Mouse (Mus musculus): ENCODE measurements around the gene Rapgef4. TPM values are rescaled to one million over a fixed set of nuclear protein-coding genes. Genes with fewer than 3 reads are reported as not detected.
A peak's percentile ranks its signal among the peaks of the same experiment; 100 is the strongest.

Gene Rapgef4
- polyA plus RNA-seq (2017; shearing (Covaris generic)): 1 to 10 TPM in 2 of 3 experiments, under 1 TPM in 1; 0.87 to 8.7 (median 8.6) TPM

DNA sequence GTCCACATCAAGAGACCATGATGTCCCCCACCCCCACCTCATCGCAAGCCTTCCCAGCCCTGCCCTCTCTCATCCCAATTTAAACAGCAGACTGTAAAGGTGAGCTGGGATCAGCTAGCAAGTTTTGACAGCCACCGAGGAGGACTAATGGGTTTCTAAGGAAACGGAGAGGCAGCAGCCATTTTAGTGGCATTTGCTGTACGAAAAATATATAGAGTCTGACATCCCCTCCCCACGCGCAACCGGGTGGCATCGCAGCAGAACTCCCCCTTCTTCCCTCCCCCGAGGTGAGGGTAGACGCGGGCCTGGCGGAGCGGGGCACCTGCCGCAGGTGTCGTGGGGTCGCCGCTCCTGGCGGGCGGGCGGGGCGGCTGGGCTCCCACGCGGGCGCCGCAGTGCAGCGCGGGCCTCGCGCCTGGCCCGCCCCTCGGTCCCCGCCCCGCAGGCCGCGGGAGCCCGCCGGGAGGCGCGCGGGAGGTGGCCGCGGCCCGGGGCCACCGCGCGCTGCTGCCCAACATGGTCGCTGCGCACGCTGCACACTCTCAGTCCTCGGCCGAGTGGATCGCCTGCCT is at the start of gene Rapgef4:
TSS of gene Rapgef4 (plus strand) at position 470 of the 572 bp plus-strand sequence.
- ATAC-seq: no peak

DNA sequence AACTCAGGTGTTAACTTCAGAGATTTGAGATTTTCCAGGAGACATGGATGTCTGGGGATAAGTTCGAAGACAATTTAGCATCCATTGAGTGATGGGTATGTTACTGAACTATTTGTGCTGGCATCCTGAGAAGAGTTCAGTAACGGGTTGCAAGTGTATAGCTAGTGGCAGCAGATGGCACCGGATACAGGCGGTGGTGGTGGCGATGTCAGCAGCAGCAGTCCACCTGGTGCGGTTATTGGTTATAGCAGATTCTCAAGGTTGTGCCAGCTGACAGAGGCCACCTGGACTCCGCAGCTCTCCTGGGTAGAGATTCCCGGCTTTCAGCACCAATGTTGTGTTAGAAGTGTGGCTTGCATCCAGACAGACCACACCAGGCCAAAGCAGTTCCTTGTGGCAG is 47.0 kb upstream of the Rapgef4 start:
- no peak for ATAC-seq

DNA sequence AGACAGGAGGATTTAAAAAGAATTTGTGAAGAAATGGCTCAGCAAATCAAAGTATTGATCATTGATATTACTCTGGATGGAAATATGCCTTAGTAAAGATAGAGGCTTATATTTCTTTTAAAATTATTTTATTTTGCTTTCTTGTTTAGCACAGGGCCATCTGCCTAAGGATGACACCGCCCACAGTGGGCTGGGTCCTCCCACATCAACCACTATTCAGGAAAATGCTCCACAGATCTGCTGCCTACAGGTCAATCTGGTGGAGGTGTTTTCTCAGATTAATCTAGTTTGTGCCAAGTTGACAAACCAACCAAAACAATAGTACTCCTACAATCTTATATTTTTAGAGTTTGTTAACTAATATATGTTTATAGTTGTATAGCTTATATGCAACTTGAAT is 44.3 kb upstream of the Rapgef4 start:
- no peak for ATAC-seq

DNA sequence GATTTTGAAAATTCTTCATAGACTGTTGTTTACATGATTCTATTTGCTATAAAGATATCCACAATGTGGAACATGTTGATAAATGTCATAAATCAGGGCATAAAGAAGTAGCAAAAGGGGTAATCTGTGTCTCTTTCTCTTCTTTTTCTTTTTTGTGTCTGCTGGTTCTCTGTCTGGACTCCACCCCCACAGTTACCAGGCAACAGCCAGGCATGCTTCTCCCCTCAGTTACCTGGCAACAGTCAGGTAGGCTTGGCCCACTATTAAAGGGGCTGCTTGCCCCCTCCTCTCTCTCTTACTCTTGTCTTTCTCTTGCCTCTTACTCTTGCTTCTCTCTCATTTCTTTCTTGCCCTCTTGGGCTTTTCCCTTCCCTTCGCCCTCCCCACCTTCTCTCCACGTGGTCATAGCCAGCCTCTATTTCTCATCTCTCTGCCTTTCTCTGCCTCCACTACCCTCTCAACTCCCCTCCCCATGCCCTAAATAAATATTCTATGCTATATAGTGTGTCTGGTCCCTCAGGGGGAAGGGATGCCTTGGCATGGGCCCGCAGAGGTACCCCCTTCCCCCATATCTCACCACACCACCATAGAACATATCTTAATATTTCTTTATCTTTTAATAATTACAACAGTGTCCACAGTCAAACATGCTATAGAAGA is 43.3 kb upstream of the Rapgef4 start:
- no peak for ATAC-seq

DNA sequence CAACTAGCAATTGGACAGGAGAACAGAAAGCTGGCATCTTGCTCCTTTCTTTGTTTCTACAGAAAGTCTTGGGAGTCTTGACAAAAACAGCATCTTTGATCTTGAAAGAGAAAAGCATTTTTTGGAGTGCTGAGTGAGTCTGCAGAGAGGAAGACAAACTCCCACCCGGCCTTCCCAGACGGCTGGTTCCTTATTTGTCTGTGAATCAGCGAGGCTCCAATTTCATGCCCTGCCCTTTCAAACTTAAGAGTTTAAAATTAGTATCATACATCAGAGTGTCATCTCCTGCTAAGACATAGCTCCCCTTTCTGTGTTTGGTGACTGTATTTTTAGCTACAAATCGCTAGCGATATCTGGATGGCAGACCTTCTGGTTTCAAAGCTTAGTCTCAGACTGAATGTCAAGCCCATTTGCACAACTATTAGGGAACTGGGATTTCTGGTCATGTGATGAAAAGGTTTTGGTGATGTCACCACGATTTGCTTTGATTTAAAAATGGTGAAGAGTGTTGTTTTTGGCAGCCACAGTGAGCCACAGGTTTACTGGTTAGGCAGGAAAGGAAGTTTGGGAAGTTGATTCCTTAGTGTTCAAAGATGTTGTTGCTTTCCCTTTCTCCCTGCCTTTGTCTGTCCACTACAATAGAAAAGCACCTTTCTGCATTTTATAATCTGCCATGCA is 42.2 kb upstream of the Rapgef4 start:
- no peak for ATAC-seq

DNA sequence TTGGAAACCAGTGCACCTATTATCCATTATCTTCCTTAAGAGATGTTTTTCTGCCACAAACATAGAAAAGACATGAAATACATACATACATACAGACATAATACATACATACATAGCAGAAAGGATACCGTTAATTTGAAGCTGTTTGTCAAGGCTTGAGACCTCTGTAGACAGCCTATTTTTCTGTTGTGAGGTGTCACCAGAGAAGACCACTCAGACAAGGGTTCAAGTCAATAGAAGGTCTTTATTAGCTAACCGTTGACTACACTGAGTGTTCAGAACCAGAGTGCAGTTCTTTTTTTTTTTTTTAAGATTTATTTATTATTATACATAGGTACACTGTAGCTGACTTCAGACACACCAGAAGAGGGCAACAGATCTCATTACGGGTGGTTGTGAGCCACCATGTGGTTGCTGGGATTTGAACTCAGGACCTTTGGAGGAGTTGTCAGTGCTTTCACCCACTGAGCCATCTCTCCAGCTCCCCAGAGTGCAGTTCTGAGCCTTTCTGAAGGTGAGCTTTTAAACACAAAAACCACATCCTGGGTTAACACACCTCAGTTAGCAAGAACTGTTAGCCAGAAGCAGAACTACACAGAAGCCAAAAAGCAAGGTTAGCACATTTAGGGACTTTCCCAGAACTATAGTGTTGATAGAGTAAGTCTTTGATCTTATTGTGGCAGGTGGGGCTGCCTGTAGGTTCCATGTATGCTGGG is 39.9 kb upstream of the Rapgef4 start:
- ATAC-seq: peak; percentile 98

DNA sequence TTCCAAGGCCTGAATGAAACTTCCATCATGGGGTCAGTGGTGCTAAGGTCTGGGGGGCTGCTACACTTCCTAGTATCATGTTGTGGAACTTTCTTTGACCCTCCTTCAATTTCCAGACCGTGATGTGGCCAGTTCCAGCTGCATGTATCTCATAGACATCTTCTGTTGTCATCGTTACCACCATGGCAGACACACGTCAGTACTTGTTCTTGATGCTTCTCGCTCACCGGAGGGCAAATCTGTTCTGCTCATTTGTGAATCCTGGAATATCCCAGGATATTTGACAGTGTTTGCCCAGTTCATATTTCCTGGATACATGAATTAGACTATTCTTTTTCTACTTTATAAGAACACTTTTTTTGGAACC is 39.3 kb upstream of the Rapgef4 start:
- ATAC-seq: peak; percentile 56

DNA sequence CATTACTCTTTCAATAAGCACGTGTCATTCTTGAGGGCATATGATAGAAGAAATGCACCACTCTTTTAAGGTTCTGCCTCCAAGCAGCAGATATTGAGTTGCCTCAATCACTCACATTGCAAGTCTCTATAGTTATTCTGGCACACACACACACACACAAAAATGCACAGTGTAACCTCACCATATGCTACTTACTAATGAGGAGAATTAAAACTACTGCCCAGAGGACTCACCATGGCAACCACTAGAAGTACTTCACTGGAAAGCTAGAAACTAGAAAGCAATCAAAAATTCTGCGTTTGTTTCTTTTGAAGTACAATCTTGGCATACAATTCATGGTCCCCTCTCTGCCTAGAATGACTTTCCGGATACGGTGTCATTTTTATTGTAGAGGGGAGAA is 29.8 kb upstream of the Rapgef4 start:
- ATAC-seq: no peak

GRCm38 (mm10) chr2:71955637-71956036 is 25.4 kb upstream of the Rapgef4 start:
- ATAC-seq: peak; percentile 46

GRCm38 (mm10) chr2:71956463-71956862 is 24.6 kb upstream of the Rapgef4 start:
- ATAC-seq: no peak

DNA sequence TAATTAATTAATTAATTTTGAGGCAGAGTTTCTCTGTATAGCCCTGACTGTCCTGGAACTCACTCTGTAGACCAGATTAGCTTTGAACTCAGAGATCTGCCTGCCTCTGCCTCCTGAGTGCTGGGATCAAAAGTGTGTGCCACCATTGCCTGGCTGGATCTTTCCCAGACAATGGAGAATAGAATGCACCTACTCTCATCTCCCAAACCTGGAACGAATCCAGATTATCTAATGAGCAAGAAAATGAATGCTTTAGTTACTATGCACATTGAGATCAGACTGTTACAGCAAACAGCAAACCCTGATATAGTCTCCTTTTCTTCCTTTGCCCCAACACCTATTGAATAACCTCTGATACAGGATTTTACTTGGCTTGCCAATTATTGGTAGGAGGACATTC is 23.1 kb upstream of the Rapgef4 start:
- ATAC-seq: no peak

GRCm38 (mm10) chr2:71958393-71958792 is 22.6 kb upstream of the Rapgef4 start:
- no peak for ATAC-seq

DNA sequence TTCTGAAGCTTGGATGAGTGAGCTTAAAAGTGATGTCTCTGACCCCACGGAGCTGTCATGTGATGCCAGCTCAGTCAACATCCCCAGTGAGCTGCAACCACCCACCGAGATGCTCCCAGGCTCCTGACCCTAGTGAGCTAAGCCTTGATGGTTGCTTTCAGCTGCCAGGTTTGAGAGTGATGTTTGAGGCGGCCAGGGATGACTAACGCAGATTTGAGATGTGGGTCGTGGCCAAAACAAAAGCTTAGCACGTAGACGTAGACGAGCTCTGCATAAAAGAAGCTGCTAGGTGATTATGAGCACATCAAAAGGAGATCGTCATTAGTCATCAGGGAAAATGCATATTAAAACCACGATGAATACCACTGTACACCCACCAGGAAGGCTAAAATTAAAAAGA is 16.8 kb upstream of the Rapgef4 start:
- peak; percentile 59 for ATAC-seq

- ATAC-seq: no peak
These were observed 15.6 kb upstream of the Rapgef4 start for GRCm38 (mm10) chr2:71965476-71965875.

GRCm38 (mm10) chr2:71966737-71967136 is 14.3 kb upstream of the Rapgef4 start:
- ATAC-seq: no peak

DNA sequence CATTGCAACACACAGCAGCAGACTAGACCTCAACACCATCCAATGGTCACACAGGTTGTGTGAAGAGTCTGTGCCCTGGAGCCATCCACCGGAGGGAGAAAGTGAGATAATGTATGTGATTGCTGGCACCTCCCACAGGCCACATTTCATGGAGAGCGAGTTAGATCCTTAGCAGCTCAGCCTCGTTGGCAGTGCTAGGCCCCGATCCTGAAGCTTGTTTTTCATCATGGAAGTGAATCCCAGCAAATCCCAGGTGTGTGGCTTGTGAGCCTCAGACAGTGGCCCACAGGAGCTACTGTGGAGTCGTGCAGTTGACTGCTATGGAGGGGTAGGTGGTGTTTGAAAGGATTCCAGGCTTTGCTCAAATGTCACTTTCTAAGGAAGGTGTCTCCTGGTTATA is 13.2 kb upstream of the Rapgef4 start:
- ATAC-seq: no peak

DNA sequence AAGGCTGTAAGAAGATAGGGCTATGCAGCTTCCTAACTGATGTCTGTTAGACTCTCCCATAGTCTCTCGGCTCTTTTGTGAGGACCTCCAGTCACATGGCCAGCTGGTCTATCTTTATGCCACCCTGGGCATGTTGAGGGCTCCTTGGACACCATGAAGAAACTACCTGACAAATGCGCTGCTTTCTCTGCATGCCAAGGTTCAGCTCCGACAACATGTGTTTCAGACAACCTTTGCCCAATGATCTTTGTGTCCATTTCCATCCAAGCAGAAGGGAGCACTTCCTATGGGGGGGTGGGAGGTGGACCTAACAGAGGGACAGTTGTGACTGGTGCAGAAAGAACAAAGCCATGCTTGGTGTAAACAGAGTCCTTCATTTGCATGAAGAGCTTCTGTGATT is 7.4 kb upstream of the Rapgef4 start:
- no peak for ATAC-seq

GRCm38 (mm10) chr2:71974143-71974846 is 6.7 kb upstream of the Rapgef4 start:
- no peak for ATAC-seq

DNA sequence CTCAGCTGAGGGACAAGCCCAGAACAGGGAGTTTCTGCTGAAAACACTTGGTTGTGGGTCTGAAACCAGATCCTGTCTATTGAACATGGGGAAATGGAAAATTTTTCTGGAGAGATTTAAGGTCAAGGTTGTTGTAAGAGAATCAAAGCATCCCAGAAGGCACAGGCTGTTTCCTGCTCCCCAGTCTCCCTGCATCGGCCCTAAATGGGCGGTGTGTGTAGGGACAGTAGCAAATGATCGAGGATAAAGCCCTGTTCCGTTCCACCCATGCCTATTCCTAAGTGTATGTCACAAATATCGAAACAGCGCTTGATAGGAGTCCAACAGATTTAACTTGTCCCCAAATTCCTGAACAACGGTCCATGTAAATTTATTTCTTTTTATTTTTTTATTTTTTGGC is 1.1 kb upstream of the Rapgef4 start:
- ATAC-seq: no peak

GRCm38 (mm10) chr2:71981343-71981851 is 357 bp downstream of the Rapgef4 start:
- no peak for ATAC-seq

- no peak for ATAC-seq
These were observed 856 bp downstream of the Rapgef4 start for GRCm38 (mm10) chr2:71981896-71982295.

DNA sequence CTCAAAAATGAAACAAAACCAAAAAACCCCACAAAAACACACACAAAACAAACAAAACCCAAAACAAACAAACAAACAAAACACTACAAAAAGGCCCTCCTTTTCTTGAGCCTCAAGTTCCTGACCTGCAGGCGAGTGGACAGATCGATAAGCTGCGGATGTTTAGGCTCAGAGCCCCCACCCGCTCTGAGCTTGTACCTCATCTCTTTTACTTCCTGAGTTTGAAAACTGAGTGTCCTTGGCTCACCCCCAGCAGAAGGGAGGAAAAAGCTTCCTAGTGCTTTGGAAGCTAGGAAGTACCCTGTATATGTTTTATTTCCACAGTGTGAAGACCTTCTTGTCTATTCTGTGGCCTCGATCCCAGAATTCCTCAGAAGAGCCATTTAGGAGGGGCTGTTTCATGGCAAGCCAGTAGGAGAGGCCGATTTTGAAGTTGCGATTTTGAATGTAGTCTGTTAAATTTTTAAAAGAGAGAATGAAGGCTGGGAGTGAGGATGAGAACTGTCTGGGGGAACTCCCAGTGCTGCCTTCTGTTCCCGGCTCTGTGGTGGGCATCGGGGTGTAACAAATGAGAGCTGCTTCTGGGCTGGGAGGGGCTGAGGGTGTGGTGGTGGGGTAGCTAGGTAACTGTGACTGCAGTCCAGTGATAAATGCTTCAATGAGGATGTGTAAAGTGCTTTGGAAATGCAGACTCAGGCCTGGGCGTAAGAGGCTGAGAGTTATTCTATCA is 2.0 kb downstream of the Rapgef4 start:
- no peak for ATAC-seq

Data from inflammation-experienced regulatory T-cells, adult 6 months (primary cell).